Mouse (Mus musculus) heart, embryonic 16.5 days (tissue): ENCODE data around the gene Dapk1. TPM values are rescaled to one million over a fixed set of nuclear protein-coding genes. Genes with fewer than 3 reads are reported as not detected.

Source experiments
- ATAC-seq: fragments of 200-750 bp; cut with Nextera tagmentation; replicated peaks from 2 replicates; pipeline ENCODE4 v1.8.0; 2017; ENCODE audit warnings: moderate number of reproducible peaks; ENCODE audit not compliant: insufficient read depth, low FRiP score; ENCODE audit errors: extremely low read depth
- H3K27ac ChIP-seq: fragments of 300-500 bp; sonication (generic); 2 replicates; pipeline ENCODE4 v1.5.1; 2014; ENCODE audit warnings: mild to moderate bottlenecking, low read length, control low read depth, moderate library complexity
- H3K27me3 ChIP-seq: fragments of 300-500 bp; sonication (generic); 2 replicates; pipeline ENCODE4 v1.6.1; 2014; ENCODE audit warnings: low read length, mixed read lengths; ENCODE audit not compliant: control insufficient read depth, insufficient read depth
- H3K36me3 ChIP-seq: fragments of 300-500 bp; sonication (generic); 2 replicates; pipeline ENCODE4 v1.6.1; 2014; ENCODE audit not compliant: control insufficient read depth, insufficient read depth
- H3K4me1 ChIP-seq: fragments of 300-500 bp; sonication (generic); 2 replicates; pipeline ENCODE4 v1.6.1; 2014; ENCODE audit warnings: low read length, mixed read lengths; ENCODE audit not compliant: control insufficient read depth, insufficient read depth
- H3K4me2 ChIP-seq: fragments of 300-500 bp; sonication (generic); 2 replicates; pipeline ENCODE4 v1.6.1; 2014; ENCODE audit warnings: low read depth, mild to moderate bottlenecking, control low read depth, low read length
- H3K4me3 ChIP-seq: fragments of 300-500 bp; sonication (generic); 2 replicates; pipeline ENCODE4 v1.5.1; 2014; ENCODE audit warnings: mild to moderate bottlenecking, control low read depth, low read length
- H3K9ac ChIP-seq: fragments of 300-500 bp; sonication (generic); 2 replicates; pipeline ENCODE4 v1.6.1; 2014; ENCODE audit warnings: low read length, control low read depth
- H3K9me3 ChIP-seq: fragments of 300-500 bp; sonication (generic); replicated peaks from 2 replicates; pipeline ENCODE4 v1.6.1; 2016; ENCODE audit warnings: low read length; ENCODE audit not compliant: control insufficient read depth
- WGBS: fragments of 180-500 bp; shearing (Covaris S2); extraction: QIAGEN DNeasy Blood & Tissue Kit; methylation state at CpG from one replicate; pipeline ENCODE4 v1.1.7; 2014; 5-methylcytosine and 5-hydroxymethylcytosine counted together
- polyA plus RNA-seq: library from polyadenylated mRNA; unstranded; fragments of >200 nt; fragmentation: Nextera tagmentation; extraction: Ambion mirVana; gene quantifications from 2 replicates; pipeline ENCODE4 v1.2.1, GENCODE M21; 2015

The Dapk1 gene
- polyA plus RNA-seq, 1 experiment from 2014 or later: 8.3 TPM

GRCm38 (mm10) chr13:60809690-60810089, 207.9 kb downstream of the Dapk1 start:
- H3K9ac ChIP-seq: no peak overlapping the region
- no peak overlapping the region for H3K4me3 ChIP-seq
- no peak for ATAC-seq
- H3K4me1 ChIP-seq: no peaks in the 10 kb centered on the region
- WGBS: 42% methylated on average over 2 of the region's 2 CpGs
- H3K27me3 ChIP-seq: no peaks in the 10 kb centered on the region
- H3K9me3 ChIP-seq: no peaks in the 10 kb centered on the region
- no peaks in the 10 kb centered on the region for H3K36me3 ChIP-seq
- no peak overlapping the region for H3K27ac ChIP-seq
- H3K4me2 ChIP-seq: no peak overlapping the region

GRCm38 (mm10) chr13:60812768-60813167, 211.0 kb downstream of the Dapk1 start:
- Histone ChIP-seq H3K4me3 (no peak overlapping the region), H3K9ac (no peak overlapping the region), H3K4me1 (no peaks in the 10 kb centered on the region), H3K27ac (no peak overlapping the region), H3K9me3 (no peaks in the 10 kb centered on the region), H3K27me3 (no peaks in the 10 kb centered on the region), H3K36me3 (no peaks in the 10 kb centered on the region), H3K4me2 (no peak overlapping the region)
- 59% methylated on average over 6 of the region's 6 CpGs for WGBS
- no peak for ATAC-seq

Other genes starting within 250 kb of the Dapk1 start
- not detected in 2 replicates for gene BC051665, start 184.4 kb downstream of the Dapk1 start, polyA plus RNA-seq
- gene Ctsll3, start 200.9 kb downstream of the Dapk1 start, polyA plus RNA-seq: not detected in 2 replicates